In genomic region chr5:93270721-93271120, GRCm38 (mm10) we compare ENCODE assay signal across 22 mouse cellular contexts. TPM values are rescaled to one million over a fixed set of nuclear protein-coding genes. Genes with fewer than 3 reads are reported as not detected.
A peak's percentile ranks its signal among the peaks of the same experiment; 100 is the strongest.
DNase-seq lines count a peak whose midpoint lies in the region; ATAC-seq and TF ChIP-seq lines count a peak whose summit lies in the region.
"Had no signal": no experiment of that assay in that cellular context is flagged by ENCODE, and none has a peak within 500 bp of the region (broad histone marks: within the 10 kb centered on the region; RNA-seq: fewer than 3 reads in every experiment).

No protein-coding gene starts in this region.

- H3K9ac ChIP-seq in hindbrain, embryonic 12.5 days, result no peak overlapping the region

- H3K27me3 ChIP-seq in G1E (ENCODE audit: insufficient read depth, low read length) (no peaks in the 10 kb centered on the region), myocyte (ENCODE audit: control insufficient read depth, insufficient read depth, insufficient read length) (no peaks in the 10 kb centered on the region)
- H3K27me3 ChIP-seq in hindbrain, embryonic 12.5 days, result no peaks in the 10 kb centered on the region
- H3K27me3 ChIP-seq: forebrain, embryonic 13.5 days; heart, embryonic 13.5 days; hindbrain, embryonic 13.5 days had no signal

- no peak for ATAC-seq in G1E (ENCODE audit: extremely low read depth, insufficient number of reproducible peaks, low FRiP score, poor library complexity, severe bottlenecking)
- ATAC-seq in hindbrain, embryonic 12.5 days (ENCODE audit: low FRiP score), result no peak
- ATAC-seq: forebrain, embryonic 13.5 days; forebrain, embryonic 16.5 days; hindbrain, embryonic 16.5 days; intestine, postnatal 0 days had no signal

- H3K4me3 ChIP-seq in G1E (ENCODE audit: low read depth, low read length) (peak overlapping the region; percentile 44; the same call in 1 of the 2 replicates), myocyte (no peak overlapping the region)
- H3K4me3 ChIP-seq in hindbrain, embryonic 12.5 days, result no peak overlapping the region
- H3K4me3 ChIP-seq in lung, adult 2 months (replicated peaks; ENCODE audit: extremely low read depth, low read depth, low read length), result no peak overlapping the region

- no peak for TF ChIP-seq POLR2A in myocyte (IDR thresholded peaks at IDR 0.05; ENCODE audit: insufficient read length, low read depth)
- TF ChIP-seq POLR2A in lung, adult 2 months (IDR thresholded peaks at IDR 0.05; ENCODE audit: borderline replicate concordance, extremely low read depth, low read depth, low read length), result no peak

- no peak overlapping the region for H3K27ac ChIP-seq in hindbrain, embryonic 12.5 days
- H3K27ac ChIP-seq: forebrain, embryonic 10.5 days; heart, embryonic 13.5 days; hindbrain, embryonic 13.5 days had no signal

- peak; percentile 82 for DNase-seq in heart, adult 11 months
- DNase-seq in heart, postnatal 4 days, result no peak
- DNase-seq in A20 (ENCODE audit: low read depth, low spot score) (peak; percentile 68), G1E (ENCODE audit: low spot score) (no peak)
- no peak for DNase-seq in lung, adult 2 months
- DNase-seq: adrenal gland, adult 2 months; adrenal gland, postnatal 14 days; cerebellum, adult 11-12 months; cerebellum, adult 9-10 months; gastrocnemius, postnatal 10 days; gastrocnemius, postnatal 36 days; heart, postnatal 14 days; kidney, adult 2 months had no signal

- H3K9me3 ChIP-seq in G1E (replicated peaks), result no peaks in the 10 kb centered on the region
- H3K9me3 ChIP-seq in hindbrain, embryonic 12.5 days (replicated peaks), result no peaks in the 10 kb centered on the region
- H3K9me3 ChIP-seq: forebrain, embryonic 10.5 days; forebrain, embryonic 13.5 days; heart, embryonic 13.5 days; hindbrain, embryonic 13.5 days had no signal

- H3K4me2 ChIP-seq in myocyte (ENCODE audit: low read depth), result peak overlapping the region; percentile 4
- H3K4me2 ChIP-seq in hindbrain, embryonic 12.5 days (replicated peaks), result no peak overlapping the region

- WGBS in hindbrain, embryonic 12.5 days, result 95% methylated on average over 18 of the region's 18 CpGs
- 94% methylated on average over 18 of the region's 18 CpGs for WGBS in lung, adult 2 months

- H3K4me1 ChIP-seq in G1E (ENCODE audit: insufficient read depth, low read depth, low read length), result peaks cover 27% of the 10 kb centered on the region
- H3K4me1 ChIP-seq in hindbrain, embryonic 12.5 days, result peaks cover 15% of the 10 kb centered on the region
- H3K4me1 ChIP-seq in lung, adult 2 months (ENCODE audit: control insufficient read depth, insufficient read depth, low read length), result peaks cover 5% of the 10 kb centered on the region; the same call in 1 of the 2 replicates

- peaks cover 16% of the 10 kb centered on the region for H3K79me2 ChIP-seq in myocyte (ENCODE audit: control insufficient read depth, insufficient read depth)

- no peak overlapping the region for H3ac ChIP-seq in myocyte (ENCODE audit: control insufficient read depth, insufficient read length)

- H3K36me3 ChIP-seq in G1E (replicated peaks) (peaks cover 51% of the 10 kb centered on the region), myocyte (ENCODE audit: control insufficient read depth, insufficient read depth) (peaks cover 51% of the 10 kb centered on the region)
- peaks cover 54% of the 10 kb centered on the region for H3K36me3 ChIP-seq in hindbrain, embryonic 12.5 days

- TF ChIP-seq CTCF in G1E (IDR thresholded peaks at IDR 0.05; ENCODE audit: low read depth, low read length), result no peak
- no peak for TF ChIP-seq CTCF in lung, adult 2 months (IDR thresholded peaks at IDR 0.05; ENCODE audit: insufficient read depth, low read length)

TF ChIP-seq in myocyte, 11 proteins besides CTCF, POLR2A, EP300 and RAD21:
- no peak for TF ChIP-seq MYOG (IDR thresholded peaks at IDR 0.05; ENCODE audit: control insufficient read depth in 1 of 3, insufficient read depth in 1 of 3, insufficient read length in 2 of 3, low read depth in 2 of 3)
- TF ChIP-seq MAX (IDR thresholded peaks at IDR 0.05; ENCODE audit: low read depth), result no peak
- TF ChIP-seq SRF (IDR thresholded peaks at IDR 0.05; ENCODE audit: control insufficient read depth, insufficient read length, low read depth), result no peak
- no peak for TF ChIP-seq TCF12 (IDR thresholded peaks at IDR 0.05; ENCODE audit: insufficient read depth, poor library complexity, severe bottlenecking)
- no peak for TF ChIP-seq E2F4 (IDR thresholded peaks at IDR 0.05; ENCODE audit: insufficient read depth)

RNA-seq across cellular contexts. Expression of gene Ccng2, which starts 3.7 kb away (rescaled TPM):
- 10 to 100 TPM; 16.8 to 18.9 TPM for total RNA-seq in heart, postnatal 4 days (2021)
- total RNA-seq in G1E (2014; fragmentation: Nextera tagmentation) (110 and 117 TPM in 2 replicates), G1E (2017) (215 and 251 TPM in 2 replicates)
- polyA plus RNA-seq in G1E (2012) (30.9 and 35.2 TPM in 2 replicates), myocyte (2012; fragmentation: generic; extraction: Trizol) (22.9 TPM)
- 123 and 134 TPM in 2 replicates for polyA plus RNA-seq in hindbrain, embryonic 12.5 days (2016; fragmentation: Nextera tagmentation; extraction: Ambion mirVana)
- 23.6 and 56.6 TPM in 2 replicates for polyA plus RNA-seq in lung, adult 2 months (2012; rRNA removed)

Comparison
In these comparisons a context has a peak if more than half of its experiments do, and no peak if none do; other contexts are left out.
1. DNase-seq: peak in heart, adult 11 months (single experiment) and A20 (single experiment); none in heart, postnatal 4 days (single experiment), G1E (single experiment) and lung, adult 2 months (single experiment).